Mouse (Mus musculus) liver, adult 2 months (tissue): ENCODE measurements around the gene Farsb. TPM values are rescaled to one million over a fixed set of nuclear protein-coding genes. Genes with fewer than 3 reads are reported as not detected.

Source experiments
- DNase-seq: peaks from one replicate; pipeline ENCODE4 v3.0.0-alpha.2; 2011; ENCODE audit warnings: low read depth, low spot score; ENCODE audit errors: extremely low read depth
- H3K27ac ChIP-seq: fragments of 200-500 bp; replicated peaks from 2 replicates; pipeline ENCODE4 v1.5.1; 2012; ENCODE audit warnings: low read depth, mild to moderate bottlenecking, control low read depth, inconsistent platforms, low read length; ENCODE audit not compliant: insufficient read depth
- H3K27me3 ChIP-seq: fragments of 200-500 bp; 2 replicates; pipeline ENCODE4 v1.6.1; 2012; ENCODE audit warnings: mild to moderate bottlenecking, moderate library complexity, low read length, inconsistent platforms; ENCODE audit not compliant: control insufficient read depth, insufficient read depth
- H3K36me3 ChIP-seq: fragments of 200-500 bp; 2 replicates; pipeline ENCODE4 v1.6.1; 2012; ENCODE audit warnings: low read length, inconsistent platforms; ENCODE audit not compliant: control insufficient read depth, insufficient read depth
- H3K4me1 ChIP-seq: fragments of 200-500 bp; 2 replicates; pipeline ENCODE4 v1.6.1; 2011; ENCODE audit warnings: low read length; ENCODE audit not compliant: control insufficient read depth, insufficient read depth
- H3K4me3 ChIP-seq: fragments of 200-500 bp; 2 replicates; pipeline ENCODE4 v1.5.1; 2011; ENCODE audit warnings: low read depth, mild to moderate bottlenecking, control low read depth, low read length, moderate library complexity; ENCODE audit not compliant: insufficient read depth
- H3K79me2 ChIP-seq: fragments of 200-500 bp; 2 replicates; pipeline ENCODE4 v1.6.1; 2012; ENCODE audit warnings: inconsistent platforms, mild to moderate bottlenecking, low read length, moderate library complexity; ENCODE audit not compliant: control insufficient read depth, insufficient read depth
- H3K9ac ChIP-seq: fragments of 200-500 bp; 2 replicates; pipeline ENCODE4 v1.6.1; 2012; ENCODE audit warnings: low read depth, mild to moderate bottlenecking, control low read depth, inconsistent platforms, low read length
- CTCF ChIP-seq: fragments of 200-500 bp; IDR thresholded peaks from 2 replicates; pipeline ENCODE4 v1.5.1; 2011; ENCODE audit warnings: low read depth, low read length, control low read depth
- POLR2A ChIP-seq: fragments of 200-500 bp; IDR thresholded peaks from 2 replicates; pipeline ENCODE4 v1.6.1; 2011; ENCODE audit warnings: low read length, control low read depth; ENCODE audit not compliant: insufficient read depth; ENCODE audit errors: extremely low read depth
- WGBS: fragments of 180-500 bp; shearing (Covaris S2); methylation state at CpG from one replicate; pipeline ENCODE4 v1.1.7; 2018; 5-methylcytosine and 5-hydroxymethylcytosine counted together
- polyA plus RNA-seq: library from polyadenylated mRNA; depleted of rRNA; stranded (reverse); fragments of >200 nt; gene quantifications from 2 replicates; pipeline ENCODE4 v1.2.3, GENCODE M21; 2012
- total RNA-seq: library from RNA; depleted of rRNA; stranded (reverse); fragments of >200 nt; gene quantifications from 2 replicates; pipeline ENCODE4 v1.2.3, GENCODE M21; 2014

Gene Farsb
- total and polyA plus RNA-seq, 2 experiments = 11.2 to 37.3 TPM

DNA sequence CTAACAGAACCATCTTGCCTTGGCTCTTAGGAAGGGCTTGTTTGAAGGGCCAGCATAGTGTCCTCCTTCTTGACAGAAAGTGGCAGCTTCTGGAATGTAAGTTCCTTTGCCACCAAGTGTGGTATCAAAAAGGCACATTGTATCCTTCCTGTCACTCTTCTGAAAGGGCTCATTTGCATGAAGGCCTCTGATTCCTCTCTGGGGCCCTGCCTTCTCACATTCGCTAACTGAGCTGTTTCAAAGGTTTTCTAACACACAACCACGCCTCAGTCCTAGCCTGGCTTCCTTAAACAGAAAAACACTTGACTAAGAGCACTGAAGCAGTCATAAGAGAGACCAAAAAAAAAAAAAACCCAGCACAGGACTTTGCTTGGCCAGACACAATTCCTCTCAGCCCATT is 66.1 kb downstream of the Farsb start:
- no peak for DNase-seq
- Histone ChIP-seq H3K4me1 (no peaks in the 10 kb centered on the region), H3K27ac (no peak overlapping the region), H3K4me3 (no peak overlapping the region), H3K9ac (no peak overlapping the region), H3K79me2 (no peaks in the 10 kb centered on the region), H3K27me3 (no peaks in the 10 kb centered on the region), H3K36me3 (peaks cover 31% of the 10 kb centered on the region)
- WGBS = 88% methylated on average over 2 of the region's 2 CpGs
- no peak for TF ChIP-seq CTCF

DNA sequence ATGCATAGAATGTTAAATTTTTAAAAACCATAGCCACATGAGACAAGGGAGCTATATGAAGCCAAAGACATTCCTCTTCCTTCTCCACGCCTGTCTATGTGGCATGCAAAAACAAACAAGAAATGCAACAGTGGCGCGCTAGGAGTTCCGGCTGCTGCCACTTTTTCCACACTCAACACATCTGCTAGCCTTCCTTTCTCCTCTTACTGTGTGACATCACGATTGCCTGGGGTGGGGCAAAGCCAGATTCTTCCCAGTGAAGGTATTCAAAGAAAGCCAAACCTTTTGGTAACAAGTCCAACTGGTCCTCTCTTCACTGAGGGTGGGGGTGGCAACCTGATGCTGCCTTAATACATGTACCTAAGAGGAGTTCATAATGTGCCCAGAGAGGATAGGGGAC is 66.9 kb downstream of the Farsb start:
- Histone ChIP-seq H3K4me1 (no peaks in the 10 kb centered on the region), H3K9ac (no peak overlapping the region), H3K4me3 (no peak overlapping the region), H3K27me3 (no peaks in the 10 kb centered on the region), H3K36me3 (peaks cover 31% of the 10 kb centered on the region), H3K27ac (no peak overlapping the region), H3K79me2 (no peaks in the 10 kb centered on the region)
- WGBS = 94% methylated on average over 5 of the region's 5 CpGs
- no peak for DNase-seq
- no peak for TF ChIP-seq CTCF
- TF ChIP-seq POLR2A = no peak

GRCm38 (mm10) chr1:78420271-78420670 is 68.4 kb downstream of the Farsb start:
- no peak for TF ChIP-seq POLR2A
- no peak for TF ChIP-seq CTCF
- H3K27ac ChIP-seq = no peak overlapping the region
- H3K4me3 ChIP-seq = no peak overlapping the region
- peaks cover 28% of the 10 kb centered on the region for H3K36me3 ChIP-seq
- no peak overlapping the region for H3K9ac ChIP-seq
- DNase-seq = no peak
- no peaks in the 10 kb centered on the region for H3K4me1 ChIP-seq
- WGBS = 92% methylated on average over 6 of the region's 6 CpGs
- H3K27me3 ChIP-seq = no peaks in the 10 kb centered on the region
- H3K79me2 ChIP-seq = no peaks in the 10 kb centered on the region

- no peaks in the 10 kb centered on the region for H3K79me2 ChIP-seq
- H3K36me3 ChIP-seq = peaks cover 23% of the 10 kb centered on the region
- no peak for TF ChIP-seq POLR2A
- TF ChIP-seq CTCF = peak; percentile 77
- no peaks in the 10 kb centered on the region for H3K4me1 ChIP-seq
- no peak overlapping the region for H3K9ac ChIP-seq
- 64% methylated on average over 4 of the region's 4 CpGs for WGBS
- H3K27ac ChIP-seq = no peak overlapping the region
- no peaks in the 10 kb centered on the region for H3K27me3 ChIP-seq
- H3K4me3 ChIP-seq = no peak overlapping the region
- DNase-seq = peak; percentile 36
Measured at GRCm38 (mm10) chr1:78419593-78419992, 69.1 kb downstream of the Farsb start.

DNA sequence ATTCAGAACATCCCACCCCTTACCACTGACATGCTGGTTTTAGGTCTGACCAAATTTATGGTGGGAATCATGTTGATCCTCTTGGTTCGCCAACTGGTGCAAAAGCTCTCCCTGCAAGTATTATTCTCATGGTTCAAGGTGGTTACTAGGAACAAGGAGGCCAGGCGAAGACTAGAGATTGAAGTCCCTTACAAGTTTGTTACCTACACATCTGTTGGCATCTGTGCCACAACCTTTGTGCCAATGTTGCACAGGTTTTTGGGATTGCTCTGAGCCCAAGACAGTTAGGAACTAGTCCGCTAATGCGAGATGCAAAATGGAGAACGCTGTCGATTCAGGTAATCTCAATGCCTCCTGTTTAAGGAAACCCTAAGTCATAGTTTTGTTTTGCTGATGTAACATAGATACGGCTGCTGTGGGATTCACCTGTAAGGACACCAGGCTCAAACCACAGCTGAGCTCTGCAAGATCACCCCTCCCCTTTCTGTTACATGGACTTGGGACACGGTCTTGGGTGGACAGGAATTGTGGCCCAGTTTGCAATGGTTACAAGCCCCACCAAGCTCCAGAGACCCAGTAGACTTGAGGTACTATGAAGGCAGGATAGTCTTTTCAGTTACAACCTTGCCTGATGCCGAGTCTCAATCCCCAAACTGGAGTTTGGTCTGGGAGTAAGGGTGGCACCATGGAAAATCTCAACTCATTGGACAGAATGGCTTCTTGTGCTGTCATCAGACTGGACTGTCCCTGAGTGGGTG is 71.4 kb downstream of the Farsb start:
- Histone ChIP-seq H3K4me1 (no peaks in the 10 kb centered on the region), H3K27me3 (no peaks in the 10 kb centered on the region), H3K27ac (no peak overlapping the region), H3K36me3 (peaks cover 4% of the 10 kb centered on the region; the same call in 1 of the 2 replicates), H3K9ac (no peak overlapping the region), H3K4me3 (no peak overlapping the region), H3K79me2 (no peaks in the 10 kb centered on the region)
- TF ChIP-seq CTCF (no peak), POLR2A (no peak)
- 96% methylated on average over 9 of the region's 9 CpGs for WGBS
- no peak for DNase-seq

- H3K27ac ChIP-seq = no peak overlapping the region
- 85% methylated on average over 5 of the region's 5 CpGs for WGBS
- H3K36me3 ChIP-seq = no peaks in the 10 kb centered on the region
- no peak overlapping the region for H3K4me3 ChIP-seq
- no peaks in the 10 kb centered on the region for H3K4me1 ChIP-seq
- H3K9ac ChIP-seq = no peak overlapping the region
- no peak for DNase-seq
- TF ChIP-seq POLR2A (no peak), CTCF (no peak)
- no peaks in the 10 kb centered on the region for H3K27me3 ChIP-seq
- H3K79me2 ChIP-seq = no peaks in the 10 kb centered on the region
Measured at GRCm38 (mm10) chr1:78414421-78414820, 74.3 kb downstream of the Farsb start.
